Mouse (Mus musculus): Measurements from ENCODE around the gene Styk1. TPM values are rescaled to one million over a fixed set of nuclear protein-coding genes. Genes with fewer than 3 reads are reported as not detected.

Gene Styk1
- 0.98 and 2.1 TPM in 2 replicates for polyA plus RNA-seq (2015; fragmentation: Nextera tagmentation; extraction: Ambion mirVana)

- no peak within 1 kb of the TSS for H3K9ac ChIP-seq
- H3K27me3 ChIP-seq = no peaks in the 10 kb centered on the region
- H3K36me3 ChIP-seq = no peaks in the 10 kb centered on the region
- no peaks in the 10 kb centered on the region for H3K9me3 ChIP-seq
- H3K27ac ChIP-seq = no peak within 1 kb of the TSS
- under 1% methylated on average over 16 of the region's 16 CpGs for WGBS
- H3K4me3 ChIP-seq = peak within 1 kb of the TSS; percentile 30
- H3K4me2 ChIP-seq = peak within 1 kb of the TSS; percentile 61
- ATAC-seq (ENCODE audit: borderline replicate concordance, extremely low read depth, low FRiP score, low TSS enrichment) = peak; percentile 90
- peaks cover 6% of the 10 kb centered on the region; the same call in 1 of the 2 replicates for H3K4me1 ChIP-seq
These were observed at the start of gene Styk1 for GRCm38 (mm10) chr6:131353352-131353919. Gene Styk1 (minus strand): TSS chr6:131353597.

- Histone ChIP-seq H3K4me1 (no peaks in the 10 kb centered on the region), H3K9me3 (no peaks in the 10 kb centered on the region), H3K27ac (no peak overlapping the region), H3K36me3 (no peaks in the 10 kb centered on the region), H3K4me2 (no peak overlapping the region), H3K27me3 (no peaks in the 10 kb centered on the region), H3K9ac (no peak overlapping the region), H3K4me3 (no peak overlapping the region)
- no peak for ATAC-seq (ENCODE audit: borderline replicate concordance, extremely low read depth, low FRiP score, low TSS enrichment)
- 37% methylated on average over 2 of the region's 2 CpGs for WGBS
These were observed 49.6 kb upstream of the Styk1 start for GRCm38 (mm10) chr6:131403036-131403435.

- no peak overlapping the region for H3K27ac ChIP-seq
- H3K9ac ChIP-seq = no peak overlapping the region
- no peaks in the 10 kb centered on the region for H3K4me1 ChIP-seq
- ATAC-seq (ENCODE audit: borderline replicate concordance, extremely low read depth, low FRiP score, low TSS enrichment) = no peak
- H3K4me2 ChIP-seq = no peak overlapping the region
- H3K36me3 ChIP-seq = no peaks in the 10 kb centered on the region
- H3K4me3 ChIP-seq = no peak overlapping the region
- H3K27me3 ChIP-seq = no peaks in the 10 kb centered on the region
- no peaks in the 10 kb centered on the region for H3K9me3 ChIP-seq
These were observed 49.2 kb upstream of the Styk1 start for GRCm38 (mm10) chr6:131402606-131403005.

GRCm38 (mm10) chr6:131401259-131401658 is 47.9 kb upstream of the Styk1 start:
- Histone ChIP-seq H3K9me3 (no peaks in the 10 kb centered on the region), H3K27me3 (no peaks in the 10 kb centered on the region), H3K4me1 (no peaks in the 10 kb centered on the region), H3K4me3 (no peak overlapping the region), H3K9ac (no peak overlapping the region), H3K27ac (no peak overlapping the region), H3K4me2 (no peak overlapping the region), H3K36me3 (no peaks in the 10 kb centered on the region)
- no peak for ATAC-seq (ENCODE audit: borderline replicate concordance, extremely low read depth, low FRiP score, low TSS enrichment)
- WGBS = 85% methylated on average over 2 of the region's 2 CpGs

GRCm38 (mm10) chr6:131396650-131397049 is 43.3 kb upstream of the Styk1 start:
- no peaks in the 10 kb centered on the region for H3K9me3 ChIP-seq
- H3K4me3 ChIP-seq = no peak overlapping the region
- no peak overlapping the region for H3K9ac ChIP-seq
- no peaks in the 10 kb centered on the region for H3K4me1 ChIP-seq
- H3K36me3 ChIP-seq = no peaks in the 10 kb centered on the region
- ATAC-seq (ENCODE audit: borderline replicate concordance, extremely low read depth, low FRiP score, low TSS enrichment) = no peak
- H3K4me2 ChIP-seq = no peak overlapping the region
- no peaks in the 10 kb centered on the region for H3K27me3 ChIP-seq
- WGBS = 39% methylated on average over 1 of the region's 1 CpGs
- H3K27ac ChIP-seq = no peak overlapping the region

- Histone ChIP-seq H3K4me2 (no peak overlapping the region), H3K4me3 (no peak overlapping the region), H3K36me3 (no peaks in the 10 kb centered on the region), H3K9ac (no peak overlapping the region), H3K27ac (no peak overlapping the region), H3K4me1 (no peaks in the 10 kb centered on the region), H3K27me3 (no peaks in the 10 kb centered on the region), H3K9me3 (no peaks in the 10 kb centered on the region)
- WGBS = 73% methylated on average over 4 of the region's 4 CpGs
- no peak for ATAC-seq (ENCODE audit: borderline replicate concordance, extremely low read depth, low FRiP score, low TSS enrichment)
These were observed 40.7 kb upstream of the Styk1 start for GRCm38 (mm10) chr6:131393873-131394660.

GRCm38 (mm10) chr6:131388040-131389021 is 34.9 kb upstream of the Styk1 start, which contains the start of gene Ybx3:
Gene Ybx3 (minus strand): TSS chr6:131388476.
- WGBS = under 1% methylated on average over 59 of the region's 107 CpGs
- no peaks in the 10 kb centered on the region for H3K36me3 ChIP-seq
- peak within 1 kb of the TSS; percentile 91 for H3K27ac ChIP-seq
- H3K4me2 ChIP-seq = peak within 1 kb of the TSS; percentile 92
- no peaks in the 10 kb centered on the region for H3K9me3 ChIP-seq
- H3K27me3 ChIP-seq = no peaks in the 10 kb centered on the region
- peak within 1 kb of the TSS; percentile 80 for H3K9ac ChIP-seq
- peak; percentile 90 for ATAC-seq (ENCODE audit: borderline replicate concordance, extremely low read depth, low FRiP score, low TSS enrichment)
- H3K4me1 ChIP-seq = peaks cover 34% of the 10 kb centered on the region
- peak within 1 kb of the TSS; percentile 80 for H3K4me3 ChIP-seq

GRCm38 (mm10) chr6:131387221-131388039 is 34.0 kb upstream of the Styk1 start:
- ATAC-seq (ENCODE audit: borderline replicate concordance, extremely low read depth, low FRiP score, low TSS enrichment) = peak; percentile 52; the same call in 1 of the 2 replicates
- peak overlapping the region; percentile 92 for H3K4me2 ChIP-seq
- peak overlapping the region; percentile 91 for H3K27ac ChIP-seq
- no peaks in the 10 kb centered on the region for H3K9me3 ChIP-seq
- H3K4me1 ChIP-seq = peaks cover 43% of the 10 kb centered on the region
- H3K4me3 ChIP-seq = peak overlapping the region; percentile 80
- no peaks in the 10 kb centered on the region for H3K36me3 ChIP-seq
- H3K9ac ChIP-seq = peak overlapping the region; percentile 80
- no peaks in the 10 kb centered on the region for H3K27me3 ChIP-seq
- WGBS = under 1% methylated on average over 43 of the region's 43 CpGs

- Histone ChIP-seq H3K36me3 (no peaks in the 10 kb centered on the region), H3K27me3 (no peaks in the 10 kb centered on the region), H3K4me1 (peaks cover 46% of the 10 kb centered on the region), H3K9ac (no peak overlapping the region), H3K4me2 (peak overlapping the region; percentile 92), H3K27ac (no peak overlapping the region), H3K9me3 (no peaks in the 10 kb centered on the region), H3K4me3 (peak overlapping the region; percentile 80)
- 30% methylated on average over 9 of the region's 9 CpGs for WGBS
- ATAC-seq (ENCODE audit: borderline replicate concordance, extremely low read depth, low FRiP score, low TSS enrichment) = no peak
These were observed 33.1 kb upstream of the Styk1 start for GRCm38 (mm10) chr6:131386416-131387019.

- Histone ChIP-seq H3K4me3 (no peak overlapping the region), H3K4me1 (peaks cover 46% of the 10 kb centered on the region)
- ATAC-seq (ENCODE audit: borderline replicate concordance, extremely low read depth, low FRiP score, low TSS enrichment) = no peak
These were observed 32.1 kb upstream of the Styk1 start for GRCm38 (mm10) chr6:131385469-131385868.

More at GRCm38 (mm10) chr6:131385469-131385868, 32.1 kb upstream of the Styk1 start:
- WGBS = 84% methylated on average over 1 of the region's 1 CpGs
- H3K27me3 ChIP-seq = no peaks in the 10 kb centered on the region
- no peak overlapping the region for H3K27ac ChIP-seq
- H3K9me3 ChIP-seq = no peaks in the 10 kb centered on the region
- no peak overlapping the region for H3K9ac ChIP-seq
- H3K4me2 ChIP-seq = no peak overlapping the region
- H3K36me3 ChIP-seq = 0 out of 2 replicates have a peak, but pooled peaks cover 3% of the 10 kb centered on the region

Data from lung, embryonic 15.5 days (tissue).